Mouse (Mus musculus): ENCODE data around the gene Pofut2. TPM values are rescaled to one million over a fixed set of nuclear protein-coding genes. Genes with fewer than 3 reads are reported as not detected.

Pofut2 gene
- polyA plus RNA-seq, 1 experiment from 2014 or later, result 132 TPM

DNA sequence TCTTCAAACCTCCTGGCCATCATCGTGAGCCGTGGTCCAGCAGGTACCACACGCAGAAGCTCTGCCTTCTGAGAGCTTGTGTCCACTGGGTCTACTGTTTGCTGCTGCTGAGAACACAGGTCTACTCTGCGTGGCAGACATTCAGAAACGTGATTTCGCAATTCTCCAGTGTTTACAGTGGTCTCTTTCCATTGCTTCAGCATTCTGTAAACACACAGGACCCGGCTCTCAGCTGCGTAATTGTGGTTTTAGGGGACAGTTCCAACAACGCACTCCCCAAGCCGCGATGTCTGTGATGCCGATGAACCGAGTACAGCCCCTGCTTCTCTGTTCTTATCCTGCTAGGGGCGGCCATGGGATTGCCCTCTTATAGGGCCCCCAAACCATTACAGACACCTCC lies 16.1 kb upstream of the Pofut2 start:
- ATAC-seq (ENCODE audit: low read depth), result peak; percentile 83
- H3K4me1 ChIP-seq (replicated peaks; ENCODE audit: control insufficient read depth, insufficient read depth, low read length), result peaks cover 27% of the 10 kb centered on the region
- peak overlapping the region; percentile 68 for H3K27ac ChIP-seq (ENCODE audit: low read length)
- no peak overlapping the region for H3K4me3 ChIP-seq (ENCODE audit: low read length)
- H3K9ac ChIP-seq (ENCODE audit: low read length), result 0 out of 2 replicates have a peak overlapping the region, but pooled peaks have one; percentile 20
- H3K36me3 ChIP-seq (ENCODE audit: control insufficient read depth, insufficient read depth, low read length), result no peaks in the 10 kb centered on the region
- no peaks in the 10 kb centered on the region for H3K9me3 ChIP-seq (ENCODE audit: control insufficient read depth, low read length)
- WGBS, result 33% methylated on average over 14 of the region's 14 CpGs
- H3K4me2 ChIP-seq (ENCODE audit: low read depth, low read length), result no peak overlapping the region
- no peaks in the 10 kb centered on the region for H3K27me3 ChIP-seq (ENCODE audit: control insufficient read depth, insufficient read depth, low read depth, low read length)

DNA sequence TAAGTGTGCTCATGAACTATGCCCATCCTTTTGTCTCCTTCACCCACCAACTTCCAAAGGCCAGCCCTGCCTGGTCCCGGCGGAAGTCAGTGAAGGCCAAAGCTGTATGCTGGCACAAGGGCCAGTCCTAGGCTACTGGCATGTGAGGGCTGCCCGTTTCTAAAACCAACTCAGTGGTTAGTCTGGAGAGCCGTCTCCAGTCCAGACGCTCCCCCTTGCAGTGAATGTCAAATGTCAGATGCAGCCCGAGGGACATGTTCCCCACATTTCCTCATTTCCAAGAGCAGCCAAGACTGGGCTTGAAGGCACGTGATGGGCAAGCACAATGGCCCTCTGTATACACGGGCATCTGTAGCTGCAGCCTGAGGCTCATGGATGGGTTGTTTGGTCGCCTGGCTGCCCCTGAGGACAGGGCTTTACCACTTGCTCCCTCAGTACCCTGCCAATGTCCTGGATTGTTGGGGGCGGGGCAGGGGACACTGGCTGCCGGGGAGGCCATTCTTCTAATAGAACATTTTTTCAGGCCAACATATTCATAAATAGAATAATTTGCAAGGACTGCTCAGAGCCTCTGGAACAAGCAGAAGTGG lies 15.4 kb upstream of the Pofut2 start:
- Histone ChIP-seq H3K9me3 (ENCODE audit: control insufficient read depth, low read length) (no peaks in the 10 kb centered on the region), H3K4me1 (replicated peaks; ENCODE audit: control insufficient read depth, insufficient read depth, low read length) (peaks cover 26% of the 10 kb centered on the region), H3K4me3 (ENCODE audit: low read length) (no peak overlapping the region), H3K4me2 (ENCODE audit: low read depth, low read length) (no peak overlapping the region), H3K27ac (ENCODE audit: low read length) (peak overlapping the region; percentile 68), H3K9ac (ENCODE audit: low read length) (0 out of 2 replicates have a peak overlapping the region, but pooled peaks have one; percentile 6), H3K36me3 (ENCODE audit: control insufficient read depth, insufficient read depth, low read length) (no peaks in the 10 kb centered on the region), H3K27me3 (ENCODE audit: control insufficient read depth, insufficient read depth, low read depth, low read length) (no peaks in the 10 kb centered on the region)
- ATAC-seq (ENCODE audit: low read depth), result no peak
- 67% methylated on average over 11 of the region's 11 CpGs for WGBS

DNA sequence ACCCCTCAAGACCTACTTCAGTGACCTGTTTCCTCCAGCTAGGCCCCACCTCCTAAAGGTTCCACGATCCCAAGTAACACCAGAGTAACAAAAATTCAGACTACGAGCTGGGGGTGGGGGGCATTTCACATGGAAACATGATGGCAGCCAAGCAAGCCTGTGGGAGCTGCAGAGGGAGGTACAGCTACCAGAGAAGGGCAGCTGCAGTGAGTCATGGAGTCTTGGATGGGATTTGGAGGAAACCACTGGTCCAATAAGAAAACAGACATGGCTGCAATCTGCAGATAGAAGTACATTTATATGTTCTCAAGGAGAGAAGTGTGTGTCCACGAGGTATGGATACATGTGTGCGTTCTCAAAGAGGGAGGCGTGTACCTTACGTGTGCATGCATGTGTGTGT lies 14.2 kb upstream of the Pofut2 start:
- no peak for ATAC-seq (ENCODE audit: low read depth)
- Histone ChIP-seq H3K4me1 (replicated peaks; ENCODE audit: control insufficient read depth, insufficient read depth, low read length) (peaks cover 26% of the 10 kb centered on the region), H3K36me3 (ENCODE audit: control insufficient read depth, insufficient read depth, low read length) (no peaks in the 10 kb centered on the region), H3K27me3 (ENCODE audit: control insufficient read depth, insufficient read depth, low read depth, low read length) (no peaks in the 10 kb centered on the region), H3K9ac (ENCODE audit: low read length) (no peak overlapping the region), H3K9me3 (ENCODE audit: control insufficient read depth, low read length) (no peaks in the 10 kb centered on the region), H3K4me2 (ENCODE audit: low read depth, low read length) (no peak overlapping the region), H3K27ac (ENCODE audit: low read length) (no peak overlapping the region), H3K4me3 (ENCODE audit: low read length) (no peak overlapping the region)
- WGBS, result 93% methylated on average over 6 of the region's 6 CpGs

DNA sequence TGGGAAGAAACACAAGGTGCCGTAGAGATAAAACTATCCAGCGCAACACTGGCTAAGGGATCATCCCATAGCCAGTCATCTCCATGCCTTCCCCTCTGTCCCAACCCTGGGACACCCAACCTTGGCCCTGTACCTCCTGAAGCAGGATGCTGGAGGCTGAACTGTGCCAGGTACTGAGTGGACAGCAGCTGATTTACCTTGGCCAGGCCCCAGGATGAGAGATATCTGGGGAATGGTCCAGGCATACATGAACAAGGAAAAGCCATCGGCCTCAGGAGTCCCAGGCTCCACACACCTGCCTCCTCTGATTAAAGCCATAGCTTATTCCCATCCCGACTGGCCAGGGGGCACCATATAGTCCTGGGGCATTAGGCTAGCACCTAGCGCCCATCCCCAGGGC lies 12.0 kb upstream of the Pofut2 start:
- Histone ChIP-seq H3K36me3 (ENCODE audit: control insufficient read depth, insufficient read depth, low read length) (no peaks in the 10 kb centered on the region), H3K27ac (ENCODE audit: low read length) (no peak overlapping the region), H3K9ac (ENCODE audit: low read length) (no peak overlapping the region), H3K27me3 (ENCODE audit: control insufficient read depth, insufficient read depth, low read depth, low read length) (no peaks in the 10 kb centered on the region), H3K4me2 (ENCODE audit: low read depth, low read length) (no peak overlapping the region), H3K9me3 (ENCODE audit: control insufficient read depth, low read length) (no peaks in the 10 kb centered on the region), H3K4me1 (replicated peaks; ENCODE audit: control insufficient read depth, insufficient read depth, low read length) (peaks cover 39% of the 10 kb centered on the region), H3K4me3 (ENCODE audit: low read length) (no peak overlapping the region)
- 81% methylated on average over 5 of the region's 5 CpGs for WGBS
- no peak for ATAC-seq (ENCODE audit: low read depth)

DNA sequence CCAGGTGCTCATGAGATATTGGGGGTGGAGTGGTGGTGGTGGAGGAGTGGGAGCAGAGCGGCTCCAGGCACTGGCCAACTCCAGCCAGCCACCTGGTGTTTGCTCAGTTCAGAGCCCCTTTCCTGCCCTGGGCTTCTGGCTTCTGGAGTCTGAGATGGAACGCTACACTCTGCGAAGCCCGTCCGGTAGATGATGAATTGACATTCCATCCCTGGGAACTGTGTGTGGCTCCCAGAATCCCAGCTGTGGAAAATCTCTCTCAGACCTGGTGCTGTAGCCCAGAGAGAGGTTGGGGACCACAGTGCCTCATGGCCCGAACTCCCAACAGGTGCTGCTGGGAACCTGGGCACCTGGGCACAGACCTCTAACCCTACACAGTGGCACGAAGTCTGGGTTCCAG lies 11.3 kb upstream of the Pofut2 start:
- no peaks in the 10 kb centered on the region for H3K36me3 ChIP-seq (ENCODE audit: control insufficient read depth, insufficient read depth, low read length)
- ATAC-seq (ENCODE audit: low read depth), result 0 out of 2 replicates have a peak, but pooled peaks have one; percentile 4
- H3K27me3 ChIP-seq (ENCODE audit: control insufficient read depth, insufficient read depth, low read depth, low read length), result no peaks in the 10 kb centered on the region
- no peak overlapping the region for H3K27ac ChIP-seq (ENCODE audit: low read length)
- H3K4me1 ChIP-seq (replicated peaks; ENCODE audit: control insufficient read depth, insufficient read depth, low read length), result peaks cover 42% of the 10 kb centered on the region
- H3K4me3 ChIP-seq (ENCODE audit: low read length), result no peak overlapping the region
- WGBS, result 22% methylated on average over 7 of the region's 7 CpGs
- H3K4me2 ChIP-seq (ENCODE audit: low read depth, low read length), result no peak overlapping the region
- 0 out of 2 replicates have a peak overlapping the region, but pooled peaks have one; percentile 21 for H3K9ac ChIP-seq (ENCODE audit: low read length)
- H3K9me3 ChIP-seq (ENCODE audit: control insufficient read depth, low read length), result no peaks in the 10 kb centered on the region

DNA sequence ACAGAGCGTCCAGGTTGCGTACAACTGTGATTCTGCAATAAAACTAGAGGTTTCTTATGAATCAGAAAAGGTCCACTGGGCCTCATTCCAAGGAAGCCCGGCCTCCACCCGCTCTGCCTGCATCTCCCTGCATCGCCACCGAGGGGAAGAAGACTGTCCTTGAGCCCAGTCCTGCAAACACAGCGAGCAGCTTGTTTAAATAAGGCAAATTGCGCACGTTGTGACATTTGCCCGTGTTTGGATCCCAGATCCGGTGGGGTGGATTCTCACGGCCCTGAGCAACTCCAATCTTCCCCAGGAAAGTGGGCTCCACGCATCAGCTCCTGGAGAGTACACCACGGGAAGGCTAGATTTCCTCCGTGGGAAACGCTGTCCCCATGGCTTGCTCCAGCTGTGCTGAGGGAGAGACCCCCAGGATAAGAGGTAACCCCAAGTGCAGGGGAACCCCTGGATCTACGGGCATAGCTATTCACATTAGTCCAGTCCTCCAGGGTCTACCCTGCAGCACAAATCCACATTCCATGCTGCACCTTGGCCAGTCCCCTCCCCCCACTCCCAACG lies 7.7 kb upstream of the Pofut2 start:
- Histone ChIP-seq H3K9me3 (ENCODE audit: control insufficient read depth, low read length) (no peaks in the 10 kb centered on the region), H3K27ac (ENCODE audit: low read length) (peak overlapping the region; percentile 19), H3K27me3 (ENCODE audit: control insufficient read depth, insufficient read depth, low read depth, low read length) (no peaks in the 10 kb centered on the region), H3K36me3 (ENCODE audit: control insufficient read depth, insufficient read depth, low read length) (no peaks in the 10 kb centered on the region), H3K4me1 (replicated peaks; ENCODE audit: control insufficient read depth, insufficient read depth, low read length) (peaks cover 34% of the 10 kb centered on the region), H3K4me2 (ENCODE audit: low read depth, low read length) (peak overlapping the region; percentile 29), H3K9ac (ENCODE audit: low read length) (0 out of 2 replicates have a peak overlapping the region, but pooled peaks have one; percentile 36), H3K4me3 (ENCODE audit: low read length) (no peak overlapping the region)
- WGBS, result 20% methylated on average over 18 of the region's 18 CpGs
- ATAC-seq (ENCODE audit: low read depth), result peak; percentile 34; the same call in 1 of the 2 replicates

DNA sequence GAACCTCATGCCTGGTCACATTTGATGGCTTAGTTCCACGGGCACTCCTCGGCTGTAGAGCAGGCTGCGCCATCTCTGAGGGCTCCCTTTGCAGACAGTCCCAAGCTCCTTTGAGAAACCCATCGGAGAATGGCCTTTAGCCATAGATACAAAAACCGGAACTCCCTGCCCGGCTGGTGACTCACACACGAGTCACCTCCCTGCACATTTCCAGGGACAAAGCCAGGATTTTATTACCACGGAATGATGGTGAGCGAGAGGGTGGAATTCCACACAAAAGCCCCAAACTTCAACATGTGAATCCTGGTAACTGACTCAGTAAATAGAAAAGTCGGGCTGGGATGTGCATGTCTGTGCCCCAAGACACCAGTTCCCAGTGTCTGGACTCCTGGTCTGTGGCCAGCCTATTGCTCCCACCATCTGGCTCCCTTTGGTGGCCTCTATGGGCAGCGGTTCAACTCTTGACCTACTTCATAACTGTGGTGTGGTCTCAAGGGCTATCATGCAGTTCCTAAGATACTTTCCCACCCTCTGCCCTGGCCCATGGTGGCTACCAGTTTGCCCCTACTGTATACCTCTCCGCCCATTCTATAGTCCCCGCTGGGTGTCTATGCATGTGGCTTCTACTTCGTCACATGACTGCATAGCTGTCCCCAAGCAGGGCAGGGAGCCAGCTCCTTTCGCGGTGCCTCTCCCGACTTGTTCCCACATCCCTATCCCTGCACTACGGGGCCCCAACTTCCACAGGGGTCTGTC lies 7.1 kb upstream of the Pofut2 start:
- peak overlapping the region; percentile 19 for H3K27ac ChIP-seq (ENCODE audit: low read length)
- no peaks in the 10 kb centered on the region for H3K9me3 ChIP-seq (ENCODE audit: control insufficient read depth, low read length)
- H3K27me3 ChIP-seq (ENCODE audit: control insufficient read depth, insufficient read depth, low read depth, low read length), result no peaks in the 10 kb centered on the region
- peak overlapping the region; percentile 29 for H3K4me2 ChIP-seq (ENCODE audit: low read depth, low read length)
- WGBS, result 37% methylated on average over 18 of the region's 18 CpGs
- peaks cover 34% of the 10 kb centered on the region for H3K4me1 ChIP-seq (replicated peaks; ENCODE audit: control insufficient read depth, insufficient read depth, low read length)
- H3K4me3 ChIP-seq (ENCODE audit: low read length), result no peak overlapping the region
- ATAC-seq (ENCODE audit: low read depth), result peak; percentile 40; the same call in 1 of the 2 replicates
- no peaks in the 10 kb centered on the region for H3K36me3 ChIP-seq (ENCODE audit: control insufficient read depth, insufficient read depth, low read length)
- peak overlapping the region; percentile 36 for H3K9ac ChIP-seq (ENCODE audit: low read length)

DNA sequence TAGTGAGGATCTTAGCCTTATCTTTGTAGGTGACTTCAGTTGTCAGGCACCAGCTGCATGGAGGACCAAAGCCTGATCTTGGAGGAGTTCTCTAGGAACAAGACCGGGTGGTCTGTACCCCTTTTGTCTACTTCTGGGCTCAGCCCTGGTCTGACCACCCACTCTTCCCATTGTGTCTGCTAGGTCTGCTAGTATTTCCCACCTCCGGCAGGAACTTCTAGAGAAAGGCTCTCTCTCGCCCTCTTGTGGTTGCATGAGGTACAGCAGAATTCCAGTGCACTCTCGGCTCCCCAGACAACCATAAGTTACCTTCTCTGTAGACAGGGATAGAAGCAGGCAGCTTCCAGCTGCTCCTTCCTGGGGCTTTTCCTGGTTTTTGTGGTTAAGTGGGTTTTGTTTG lies 6.2 kb upstream of the Pofut2 start:
- Histone ChIP-seq H3K36me3 (ENCODE audit: control insufficient read depth, insufficient read depth, low read length) (no peaks in the 10 kb centered on the region), H3K27me3 (ENCODE audit: control insufficient read depth, insufficient read depth, low read depth, low read length) (no peaks in the 10 kb centered on the region), H3K4me1 (replicated peaks; ENCODE audit: control insufficient read depth, insufficient read depth, low read length) (peaks cover 29% of the 10 kb centered on the region), H3K9me3 (ENCODE audit: control insufficient read depth, low read length) (no peaks in the 10 kb centered on the region), H3K9ac (ENCODE audit: low read length) (peak overlapping the region; percentile 21; the same call in 1 of the 2 replicates), H3K4me3 (ENCODE audit: low read length) (no peak overlapping the region), H3K4me2 (ENCODE audit: low read depth, low read length) (no peak overlapping the region), H3K27ac (ENCODE audit: low read length) (peak overlapping the region; percentile 19)
- 0% methylated on average over 4 of the region's 4 CpGs for WGBS
- ATAC-seq (ENCODE audit: low read depth), result peak; percentile 48

DNA sequence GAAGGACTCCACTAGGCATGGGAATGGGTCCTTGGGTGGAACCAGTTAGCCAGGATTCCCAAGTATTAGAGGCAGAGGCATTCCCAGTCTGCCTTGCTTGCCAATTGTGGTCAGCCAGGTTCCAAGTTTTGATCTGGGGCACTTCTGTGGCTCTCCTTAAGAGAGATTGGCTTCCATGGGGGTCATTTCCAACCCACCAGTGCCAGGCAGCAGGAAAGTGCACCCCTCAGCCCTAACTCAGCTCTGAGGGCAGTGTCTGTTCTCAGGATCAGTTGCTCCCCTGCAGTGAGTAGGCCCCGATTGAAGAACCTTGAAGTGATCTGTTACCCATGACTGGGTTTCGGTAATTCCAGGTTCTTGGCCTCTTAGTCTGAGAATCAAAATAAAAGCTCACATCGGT lies 3.8 kb upstream of the Pofut2 start:
- Histone ChIP-seq H3K9ac (ENCODE audit: low read length) (no peak overlapping the region; the same call in 1 of the 2 replicates), H3K4me3 (ENCODE audit: low read length) (no peak overlapping the region), H3K27me3 (ENCODE audit: control insufficient read depth, insufficient read depth, low read depth, low read length) (no peaks in the 10 kb centered on the region), H3K27ac (ENCODE audit: low read length) (no peak overlapping the region), H3K9me3 (ENCODE audit: control insufficient read depth, low read length) (no peaks in the 10 kb centered on the region), H3K4me2 (ENCODE audit: low read depth, low read length) (no peak overlapping the region), H3K4me1 (replicated peaks; ENCODE audit: control insufficient read depth, insufficient read depth, low read length) (peaks cover 29% of the 10 kb centered on the region), H3K36me3 (ENCODE audit: control insufficient read depth, insufficient read depth, low read length) (no peaks in the 10 kb centered on the region)
- WGBS, result 82% methylated on average over 3 of the region's 3 CpGs
- no peak for ATAC-seq (ENCODE audit: low read depth)
